Mouse (Mus musculus) cortical plate, adult 2 months (tissue): ENCODE data around the gene Arid1b. TPM values are rescaled to one million over a fixed set of nuclear protein-coding genes. Genes with fewer than 3 reads are reported as not detected.

Experiments
- H3K27ac ChIP-seq: fragments of 200-500 bp; 2 replicates; pipeline ENCODE4 v1.5.1; 2012; ENCODE audit warnings: low read length, control low read depth, inconsistent platforms; ENCODE audit not compliant: insufficient read depth
- H3K4me1 ChIP-seq: fragments of 200-500 bp; 2 replicates; pipeline ENCODE4 v1.6.1; 2011; ENCODE audit warnings: low read length; ENCODE audit not compliant: control insufficient read depth, insufficient read depth
- H3K4me3 ChIP-seq: fragments of 200-500 bp; 2 replicates; pipeline ENCODE4 v1.5.1; 2011; ENCODE audit warnings: mild to moderate bottlenecking, low read length, control low read depth; ENCODE audit not compliant: insufficient read depth
- CTCF ChIP-seq: fragments of 200-500 bp; IDR thresholded peaks from 2 replicates; pipeline ENCODE4 v1.5.1; 2011; ENCODE audit warnings: mild to moderate bottlenecking, control low read depth, low read length; ENCODE audit not compliant: insufficient read depth; ENCODE audit errors: extremely low read depth
- POLR2A ChIP-seq: fragments of 200-500 bp; IDR thresholded peaks from 2 replicates; pipeline ENCODE4 v1.6.1; 2011; ENCODE audit warnings: mild to moderate bottlenecking, low read length, control low read depth; ENCODE audit not compliant: insufficient read depth; ENCODE audit errors: extremely low read depth
- polyA plus RNA-seq: library from polyadenylated mRNA; depleted of rRNA; stranded (reverse); fragments of >200 nt; gene quantifications from 2 replicates; pipeline ENCODE4 v1.2.3, GENCODE M21; 2012

The Arid1b gene
- polyA plus RNA-seq, 1 experiment, result 22.8 TPM

DNA sequence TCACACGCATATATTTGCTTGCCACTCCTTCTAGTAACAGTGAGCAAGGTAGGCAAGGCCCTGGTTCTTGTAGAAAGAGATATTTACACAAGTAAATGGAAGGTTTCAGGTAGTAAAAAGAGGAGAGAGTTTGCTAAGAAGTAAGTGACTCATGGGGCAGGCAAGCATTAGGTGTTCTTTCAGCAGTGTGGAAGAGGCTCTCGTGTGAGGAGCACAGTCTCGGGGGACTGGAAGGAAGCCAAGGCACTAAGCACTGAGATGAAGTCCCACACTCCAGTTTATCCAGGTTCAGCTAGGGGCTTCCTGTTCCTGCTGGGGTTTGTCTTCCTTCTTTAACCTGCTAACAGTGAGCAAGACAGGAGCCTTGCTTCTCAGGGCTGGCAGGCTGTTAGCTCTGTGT lies 203.6 kb downstream of the Arid1b start:
- H3K27ac ChIP-seq, result no peak overlapping the region
- H3K4me3 ChIP-seq, result no peak overlapping the region
- TF ChIP-seq POLR2A (no peak), CTCF (no peak)
- H3K4me1 ChIP-seq, result peaks cover 4% of the 10 kb centered on the region; the same call in 1 of the 2 replicates

DNA sequence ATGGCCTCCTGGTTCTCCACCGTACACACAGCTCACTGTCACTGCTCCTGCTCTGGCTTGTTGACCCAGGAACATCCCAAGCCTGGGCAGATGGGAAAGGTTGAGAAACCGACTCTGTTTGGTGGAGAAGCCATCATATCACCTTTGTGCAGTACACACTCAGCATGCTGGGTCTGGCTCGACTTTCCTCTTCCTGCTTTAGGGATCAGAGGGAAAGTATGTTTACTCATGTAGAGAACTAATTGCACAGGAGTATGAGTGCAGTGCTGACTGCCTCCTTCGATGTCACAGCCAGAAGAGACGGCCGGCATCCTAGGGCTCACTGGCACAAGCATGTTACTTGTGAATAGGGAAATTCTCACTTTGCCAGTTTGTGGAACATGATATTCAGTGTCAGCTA lies 204.1 kb downstream of the Arid1b start:
- no peak overlapping the region for H3K27ac ChIP-seq
- peaks cover 6% of the 10 kb centered on the region for H3K4me1 ChIP-seq
- H3K4me3 ChIP-seq, result no peak overlapping the region
- no peak for TF ChIP-seq CTCF

DNA sequence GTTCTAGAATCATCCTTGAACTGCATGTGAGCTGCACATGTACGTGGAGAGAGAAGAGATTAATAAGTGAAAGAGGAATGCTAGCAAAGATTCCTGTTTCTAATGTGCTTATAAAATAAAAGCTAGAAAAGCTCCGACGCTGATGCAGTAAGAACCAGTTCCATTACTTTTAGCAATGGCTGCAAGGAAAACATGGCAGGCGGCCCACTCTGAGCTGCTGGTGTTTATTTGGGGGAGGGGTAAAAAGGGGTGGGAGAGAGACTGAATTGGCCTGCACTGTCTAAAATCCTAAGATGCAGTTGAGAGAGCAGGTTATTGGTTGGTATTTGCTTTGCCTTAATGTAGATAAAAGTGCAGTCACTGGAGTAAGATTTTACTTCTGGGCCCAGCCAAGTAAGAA lies 204.7 kb downstream of the Arid1b start:
- Histone ChIP-seq H3K4me1 (peaks cover 10% of the 10 kb centered on the region), H3K27ac (no peak overlapping the region), H3K4me3 (no peak overlapping the region)
- no peak for TF ChIP-seq POLR2A
- TF ChIP-seq CTCF, result no peak

- H3K27ac ChIP-seq, result no peak overlapping the region
- H3K4me3 ChIP-seq, result no peak overlapping the region
- peaks cover 11% of the 10 kb centered on the region for H3K4me1 ChIP-seq
- TF ChIP-seq POLR2A (no peak), CTCF (no peak)
Measured at GRCm38 (mm10) chr17:5200638-5201037, 206.5 kb downstream of the Arid1b start.

- Histone ChIP-seq H3K4me1 (peaks cover 10% of the 10 kb centered on the region), H3K27ac (no peak overlapping the region), H3K4me3 (no peak overlapping the region)
- peak; percentile 80 for TF ChIP-seq CTCF
- TF ChIP-seq POLR2A, result no peak
Measured at GRCm38 (mm10) chr17:5201859-5202598, 207.9 kb downstream of the Arid1b start.

- Histone ChIP-seq H3K4me3 (no peak overlapping the region), H3K4me1 (peaks cover 10% of the 10 kb centered on the region), H3K27ac (no peak overlapping the region)
- TF ChIP-seq CTCF (no peak), POLR2A (no peak)
Measured at GRCm38 (mm10) chr17:5202756-5203155, 208.6 kb downstream of the Arid1b start.

- peak overlapping the region; percentile 76; the same call in 1 of the 2 replicates for H3K27ac ChIP-seq
- no peak overlapping the region for H3K4me3 ChIP-seq
- no peak for TF ChIP-seq CTCF
- no peak for TF ChIP-seq POLR2A
- H3K4me1 ChIP-seq, result peaks cover 10% of the 10 kb centered on the region
Measured at GRCm38 (mm10) chr17:5203346-5204102, 209.4 kb downstream of the Arid1b start.

- TF ChIP-seq POLR2A (no peak), CTCF (no peak)
- no peak overlapping the region for H3K27ac ChIP-seq
- peaks cover 10% of the 10 kb centered on the region for H3K4me1 ChIP-seq
- H3K4me3 ChIP-seq, result no peak overlapping the region
Measured at GRCm38 (mm10) chr17:5204103-5204665, 210.1 kb downstream of the Arid1b start.

- no peak for TF ChIP-seq POLR2A
- no peak for TF ChIP-seq CTCF
- no peak overlapping the region for H3K4me3 ChIP-seq
- peaks cover 10% of the 10 kb centered on the region for H3K4me1 ChIP-seq
- no peak overlapping the region for H3K27ac ChIP-seq
Measured at GRCm38 (mm10) chr17:5205163-5205581, 211.0 kb downstream of the Arid1b start.

- Histone ChIP-seq H3K27ac (no peak overlapping the region), H3K4me1 (peaks cover 16% of the 10 kb centered on the region), H3K4me3 (no peak overlapping the region)
- TF ChIP-seq POLR2A (no peak), CTCF (no peak)
Measured at GRCm38 (mm10) chr17:5206731-5207130, 212.6 kb downstream of the Arid1b start.
